Mouse (Mus musculus) embryonic fibroblast, embryonic 13.5 days (primary cell): ENCODE results near the gene Pagr1b. TPM values are rescaled to one million over a fixed set of nuclear protein-coding genes. Genes with fewer than 3 reads are reported as not detected.
A peak's percentile ranks its signal among the peaks of the same experiment; 100 is the strongest.

Experiments used
- H3K27ac ChIP-seq: 2 replicates; pipeline ENCODE4 v1.5.1; 2012; ENCODE audit warnings: low read length, control low read depth, inconsistent platforms; ENCODE audit not compliant: insufficient read depth
- H3K4me1 ChIP-seq: 2 replicates; pipeline ENCODE4 v1.6.1; 2011; ENCODE audit warnings: low read length; ENCODE audit not compliant: control insufficient read depth, insufficient read depth
- H3K4me3 ChIP-seq: 2 replicates; pipeline ENCODE4 v1.5.1; 2011; ENCODE audit warnings: mild to moderate bottlenecking, control low read depth, low read length; ENCODE audit not compliant: insufficient read depth
- CTCF ChIP-seq: IDR thresholded peaks from 2 replicates; pipeline ENCODE4 v1.5.1; 2011; ENCODE audit warnings: mild to moderate bottlenecking, control low read depth, low read length, moderate library complexity, borderline replicate concordance; ENCODE audit not compliant: insufficient read depth
- POLR2A ChIP-seq: IDR thresholded peaks from 2 replicates; pipeline ENCODE4 v1.6.1; 2011; ENCODE audit warnings: low read depth, mild to moderate bottlenecking, control low read depth, low read length, moderate library complexity
- polyA plus RNA-seq: library from polyadenylated mRNA; stranded (reverse); fragments of >200 nt; gene quantifications from 2 replicates; pipeline ENCODE4 v1.2.4, GENCODE M21; 2011; ENCODE audit warnings: low read depth; ENCODE audit not compliant: missing spikeins, insufficient read length

The Pagr1b gene
- polyA plus RNA-seq, 1 experiment, result 25.6 TPM

DNA sequence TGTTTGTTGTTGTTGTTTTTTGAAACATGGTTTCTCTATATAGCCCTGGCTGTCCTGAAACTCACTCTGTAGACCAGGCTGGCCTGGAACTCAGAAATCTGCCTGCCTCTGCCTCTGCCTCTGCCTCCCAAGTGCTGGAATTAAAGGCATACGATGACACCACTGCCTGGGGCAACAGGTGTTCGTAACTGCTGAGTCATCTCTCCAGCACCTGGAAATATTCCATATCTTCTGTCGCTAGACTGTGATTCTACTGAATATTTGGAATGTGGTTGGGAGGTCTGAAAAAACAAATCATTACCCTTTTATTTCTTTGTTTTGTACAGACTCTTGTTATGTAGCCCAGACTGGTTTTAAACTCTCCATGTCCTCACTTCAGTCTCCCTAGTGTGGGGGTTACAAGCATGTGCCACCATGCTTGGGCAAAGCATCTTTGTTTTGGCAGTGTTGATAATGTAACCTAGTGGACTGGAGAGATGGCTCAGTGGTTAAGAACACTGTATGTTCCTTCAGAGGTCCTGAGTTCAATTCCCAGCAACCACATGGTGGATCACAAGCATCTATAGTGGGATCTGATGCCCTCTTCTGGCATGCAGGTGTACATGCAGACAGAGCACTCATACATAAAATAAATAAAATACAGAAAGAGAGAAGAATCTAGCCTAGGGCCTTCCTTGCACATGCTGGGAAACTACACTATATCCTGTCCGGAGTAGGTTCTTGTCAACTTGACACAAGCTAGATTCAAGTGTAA lies 12.0 kb downstream of the Pagr1b start:
- Histone ChIP-seq H3K27ac (no peak overlapping the region), H3K4me1 (peaks cover 8% of the 10 kb centered on the region), H3K4me3 (no peak overlapping the region)
- no peak for TF ChIP-seq POLR2A

DNA sequence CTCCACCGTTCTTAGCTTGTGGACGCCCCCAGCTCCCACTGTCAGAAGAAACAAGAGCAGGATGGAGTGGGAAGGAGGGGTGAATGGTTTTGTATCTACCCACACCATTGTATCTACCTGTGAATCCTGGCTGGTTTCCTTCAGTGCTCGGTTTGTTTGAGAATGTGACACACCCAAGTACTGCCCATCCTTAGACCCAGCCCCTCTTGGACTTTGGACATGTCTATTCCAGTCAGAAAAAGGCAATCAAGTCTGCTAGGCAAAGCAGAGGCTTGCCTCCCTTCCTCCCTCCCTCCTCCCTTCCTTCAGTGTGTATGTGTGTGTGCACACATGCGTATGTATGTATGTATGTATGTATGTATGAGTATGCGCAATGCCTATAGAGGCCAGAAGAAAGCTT lies 12.7 kb downstream of the Pagr1b start:
- H3K4me3 ChIP-seq, result no peak overlapping the region
- H3K4me1 ChIP-seq, result peaks cover 3% of the 10 kb centered on the region
- TF ChIP-seq CTCF (no peak), POLR2A (no peak)
- H3K27ac ChIP-seq, result no peak overlapping the region

DNA sequence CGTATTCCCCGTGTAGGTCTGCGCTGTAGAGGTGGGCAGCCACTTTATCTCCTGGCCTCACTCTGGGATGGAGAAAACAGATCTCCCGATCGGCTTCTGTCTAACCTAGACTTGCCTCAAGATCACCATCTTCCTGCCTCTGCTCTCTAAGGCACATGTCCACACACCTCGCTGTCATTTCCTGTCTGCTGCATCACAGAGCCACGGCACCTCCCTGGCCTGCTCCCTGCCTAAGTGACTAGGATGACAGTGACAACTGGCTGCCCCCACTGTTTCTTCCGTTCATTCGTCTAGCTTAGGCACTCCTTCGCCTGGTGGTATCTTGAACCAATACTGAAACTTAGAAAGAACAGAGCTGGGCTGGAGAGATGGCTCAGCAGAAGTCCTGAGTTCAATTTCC lies 16.7 kb downstream of the Pagr1b start:
- no peak for TF ChIP-seq POLR2A
- no peak for TF ChIP-seq CTCF
- H3K27ac ChIP-seq, result no peak overlapping the region
- no peak overlapping the region for H3K4me3 ChIP-seq
- H3K4me1 ChIP-seq, result no peaks in the 10 kb centered on the region

DNA sequence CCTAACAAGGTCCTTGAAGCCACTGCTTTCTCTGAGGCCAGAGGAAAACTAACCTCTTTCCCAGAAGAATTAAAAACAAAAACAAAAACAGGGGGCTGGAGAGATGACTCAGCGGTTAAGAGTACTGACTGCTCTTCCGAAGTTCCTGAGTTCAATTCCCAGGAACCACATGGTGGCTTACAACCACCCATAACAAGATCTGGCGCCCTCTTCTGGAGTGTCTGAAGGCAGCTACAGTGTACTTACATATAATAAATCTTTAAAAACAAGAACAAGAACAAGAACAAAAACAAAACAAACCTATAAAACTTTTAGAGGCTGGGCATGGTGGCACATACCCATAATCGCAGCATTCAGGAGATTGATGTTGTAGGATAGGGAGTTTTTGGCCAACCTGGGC lies 19.8 kb downstream of the Pagr1b start:
- H3K27ac ChIP-seq, result no peak overlapping the region
- no peaks in the 10 kb centered on the region for H3K4me1 ChIP-seq
- no peak overlapping the region for H3K4me3 ChIP-seq
- no peak for TF ChIP-seq POLR2A
- no peak for TF ChIP-seq CTCF

DNA sequence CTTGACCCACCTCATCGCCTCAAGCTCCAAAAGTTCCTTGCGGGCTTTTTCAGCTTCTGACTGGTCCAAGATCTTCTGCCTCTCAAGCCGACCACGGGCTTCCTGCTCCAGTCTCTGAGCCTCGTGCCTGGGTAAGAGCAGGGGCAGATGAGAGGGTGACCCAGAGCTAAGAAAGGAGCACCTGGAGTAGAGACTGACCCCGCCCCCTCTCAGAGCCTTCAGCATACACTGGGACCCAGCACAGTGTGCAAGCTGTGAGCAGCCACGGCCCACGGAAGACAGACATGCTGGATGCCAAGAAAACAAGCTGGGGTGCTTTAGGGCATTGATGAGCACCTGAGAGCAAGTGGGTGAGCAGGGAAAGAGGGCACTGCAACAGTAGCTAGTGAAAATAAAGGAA lies 27.5 kb downstream of the Pagr1b start:
- Histone ChIP-seq H3K4me3 (no peak overlapping the region), H3K27ac (no peak overlapping the region), H3K4me1 (no peaks in the 10 kb centered on the region)
- no peak for TF ChIP-seq CTCF
- TF ChIP-seq POLR2A, result no peak

DNA sequence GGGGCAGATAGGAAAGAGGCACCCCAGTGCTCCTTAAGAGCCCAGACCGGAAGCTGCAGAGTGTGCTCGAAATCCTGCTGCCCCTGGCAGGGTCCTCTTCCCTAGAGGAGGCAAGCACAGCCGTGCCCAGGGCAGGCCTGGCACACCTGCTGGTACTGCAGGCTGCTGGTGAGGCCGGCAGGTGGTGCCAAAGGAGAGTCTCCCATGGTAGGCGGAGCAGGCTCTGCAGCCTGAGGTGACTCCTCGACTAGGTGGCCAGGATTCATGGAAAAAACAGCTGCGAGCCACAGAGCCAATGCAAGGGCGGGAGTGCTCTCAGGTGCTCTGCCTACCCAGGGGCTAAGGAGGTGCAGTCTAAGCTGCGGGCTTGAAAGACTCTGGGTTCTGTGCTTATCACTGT lies 30.0 kb downstream of the Pagr1b start:
- H3K4me3 ChIP-seq, result no peak overlapping the region
- no peak for TF ChIP-seq POLR2A
- TF ChIP-seq CTCF, result peak; percentile 43; the same call in 1 of the 2 replicates
- no peak overlapping the region for H3K27ac ChIP-seq
- no peaks in the 10 kb centered on the region for H3K4me1 ChIP-seq

DNA sequence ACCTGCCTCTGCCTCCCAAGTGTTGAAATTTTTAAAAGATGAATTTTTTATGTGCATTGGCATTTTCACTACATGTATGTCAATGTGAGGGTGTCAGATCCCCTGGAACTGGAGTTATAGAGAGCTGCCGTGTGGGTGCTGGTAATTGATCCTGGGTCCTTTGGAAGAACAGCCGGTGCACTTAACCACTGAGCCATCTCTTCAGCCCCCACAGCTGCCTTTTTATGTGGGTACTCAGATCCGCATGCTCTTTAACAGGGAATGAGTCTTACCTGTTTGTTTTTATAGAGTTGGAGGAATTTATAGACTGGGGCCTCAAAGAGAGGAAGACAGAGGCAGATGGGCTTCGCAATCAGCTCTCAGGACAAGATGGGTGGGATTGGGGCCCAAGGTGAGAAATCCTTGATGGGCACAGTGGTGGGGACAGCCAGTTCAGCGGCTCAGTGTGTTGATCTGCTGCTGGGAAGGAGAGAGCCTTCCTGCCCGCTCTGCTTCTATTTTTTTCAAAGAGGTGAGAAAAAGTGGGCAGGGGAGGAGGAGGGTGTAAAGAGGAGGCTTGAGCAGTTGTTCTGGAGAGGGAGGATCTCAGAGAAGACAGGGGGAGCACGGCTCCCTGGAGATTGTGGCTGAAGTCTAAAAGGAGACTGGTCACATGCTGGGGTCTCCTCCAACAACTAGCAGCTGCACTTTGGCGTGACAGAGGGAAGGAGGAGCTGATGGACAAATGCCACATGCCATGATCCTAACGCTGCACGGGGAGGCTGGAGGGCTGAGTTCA lies 31.4 kb downstream of the Pagr1b start:
- H3K4me3 ChIP-seq, result no peak overlapping the region
- no peaks in the 10 kb centered on the region for H3K4me1 ChIP-seq
- no peak for TF ChIP-seq POLR2A
- no peak for TF ChIP-seq CTCF
- H3K27ac ChIP-seq, result no peak overlapping the region

DNA sequence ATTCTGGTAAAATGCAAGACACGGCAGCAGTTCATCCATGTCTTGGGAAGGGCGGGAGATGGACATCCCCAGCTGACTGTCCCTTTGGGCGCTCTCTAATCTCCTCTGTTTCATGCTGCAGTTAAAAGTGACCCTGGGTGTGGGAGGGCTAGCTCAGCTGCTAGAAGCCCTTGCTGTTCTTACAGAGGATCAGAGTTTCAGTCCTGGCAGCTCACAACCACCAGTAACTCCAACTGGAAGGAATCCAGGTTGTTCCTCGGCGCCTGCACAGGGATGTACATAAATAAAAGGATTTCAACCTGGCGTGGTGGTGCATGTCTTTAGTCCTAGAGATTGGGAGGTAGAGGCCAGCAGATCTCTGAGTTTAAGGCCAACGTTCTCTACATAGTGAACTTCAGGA lies 33.2 kb downstream of the Pagr1b start:
- Histone ChIP-seq H3K4me1 (no peaks in the 10 kb centered on the region), H3K27ac (no peak overlapping the region), H3K4me3 (no peak overlapping the region)
- TF ChIP-seq CTCF (no peak), POLR2A (no peak)

DNA sequence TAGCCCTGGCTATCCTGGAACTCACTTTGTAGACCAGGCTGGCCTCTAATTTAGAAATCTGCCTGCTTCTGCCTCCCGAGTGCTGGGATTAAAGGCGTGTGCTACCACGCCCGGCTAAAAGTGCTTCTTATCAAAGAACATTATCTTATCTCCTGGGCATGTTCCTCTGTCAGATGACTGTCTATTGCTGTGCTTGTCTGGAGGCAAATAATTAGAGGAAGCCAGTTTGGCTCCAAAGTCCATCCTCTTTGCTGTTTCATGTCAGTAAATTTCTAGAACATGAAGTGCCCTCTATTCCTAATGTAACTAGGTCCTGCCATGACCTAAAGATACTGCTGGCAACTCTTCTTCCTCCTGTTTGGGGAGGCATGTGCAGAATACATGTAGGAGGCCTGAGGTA lies 34.2 kb downstream of the Pagr1b start:
- H3K4me1 ChIP-seq, result no peaks in the 10 kb centered on the region
- H3K27ac ChIP-seq, result no peak overlapping the region
- TF ChIP-seq CTCF (no peak), POLR2A (no peak)
- no peak overlapping the region for H3K4me3 ChIP-seq

DNA sequence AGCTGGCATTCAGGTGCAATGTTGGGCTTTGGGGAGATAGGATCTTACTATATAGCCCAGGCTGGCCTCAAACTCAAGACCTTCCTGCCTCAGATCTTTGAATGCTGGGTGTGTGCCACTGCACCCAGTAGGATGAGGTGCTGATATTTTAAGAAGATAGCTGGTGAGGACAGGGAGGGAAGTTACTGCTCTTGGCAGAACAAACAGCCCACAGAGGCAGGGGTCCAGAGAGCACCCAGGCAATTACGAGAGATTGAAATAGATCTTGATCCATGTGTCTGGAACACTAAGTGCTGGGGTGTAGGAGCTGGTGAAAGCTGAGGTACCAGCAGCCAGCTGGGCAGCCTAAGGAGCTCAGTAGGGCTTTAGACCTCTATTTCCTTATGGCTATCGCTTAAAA lies 34.7 kb downstream of the Pagr1b start:
- no peak overlapping the region for H3K27ac ChIP-seq
- no peak for TF ChIP-seq POLR2A
- TF ChIP-seq CTCF, result no peak
- no peaks in the 10 kb centered on the region for H3K4me1 ChIP-seq
- H3K4me3 ChIP-seq, result no peak overlapping the region
